Mouse (Mus musculus) kidney, postnatal 10 days (tissue): Measurements from ENCODE around the gene Rtl8a.
A peak's percentile ranks its signal among the peaks of the same experiment; 100 is the strongest.
"Not testable (repeated sequence)": the region's sequence is repeated elsewhere in the genome, so short reads cannot be mapped to it uniquely, and the experiment has no call there.

Experiments used
- DNase-seq: peaks from one replicate; pipeline ENCODE4 v3.0.0; 2021; ENCODE audit warnings: mixed read lengths

Rtl8a gene

DNA sequence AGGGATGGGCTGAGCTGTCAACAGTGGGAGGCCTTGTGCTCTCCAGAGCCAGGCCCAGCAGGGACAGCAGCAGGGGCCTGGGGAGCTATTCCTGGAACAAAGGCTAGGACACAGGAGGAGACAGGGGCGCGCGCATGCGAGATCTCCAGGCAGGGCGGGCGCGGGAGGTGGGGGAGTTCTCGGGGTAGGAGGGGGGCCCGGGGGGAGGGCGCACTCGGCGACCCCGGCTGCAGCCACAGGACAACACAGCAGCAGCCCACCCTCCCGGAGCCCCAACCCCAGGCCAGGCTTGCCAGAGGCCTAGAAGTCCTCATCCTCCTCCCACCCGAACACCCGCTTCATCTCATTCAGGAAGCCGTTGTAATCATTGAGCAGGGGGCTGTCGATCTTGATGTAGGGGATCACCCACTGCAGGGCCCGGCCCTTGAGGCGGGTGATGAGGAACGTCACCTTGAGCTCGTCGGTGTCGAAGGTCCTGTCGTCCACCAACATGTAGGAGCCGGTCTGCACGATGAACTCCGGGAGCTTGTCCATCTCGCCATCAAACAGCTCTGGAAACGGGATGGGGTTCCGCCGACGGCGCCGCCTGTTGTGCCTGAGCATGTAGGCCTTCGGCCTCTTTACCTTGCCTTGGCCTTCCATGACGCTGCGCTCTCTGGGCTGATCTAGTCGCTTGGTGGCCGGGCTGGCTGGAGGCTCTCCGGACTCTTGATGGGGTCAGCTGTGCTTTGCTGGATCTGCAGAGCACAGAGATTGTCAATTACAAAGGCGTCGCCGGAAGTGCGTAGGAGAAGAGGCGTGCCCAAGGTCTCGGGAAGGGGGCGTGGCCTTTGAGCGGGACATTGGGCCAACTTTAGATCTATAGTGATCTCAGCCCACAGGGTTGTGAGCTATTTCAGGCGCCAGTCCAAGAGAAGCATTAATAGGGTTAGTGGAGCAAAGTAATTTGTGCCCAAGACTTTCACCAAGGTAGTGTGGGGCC lies at the start of gene Rtl8a:
TSS of gene Rtl8a (minus strand) at position 703 of the 982 bp plus-strand sequence.
- peak; percentile 91 for DNase-seq

DNA sequence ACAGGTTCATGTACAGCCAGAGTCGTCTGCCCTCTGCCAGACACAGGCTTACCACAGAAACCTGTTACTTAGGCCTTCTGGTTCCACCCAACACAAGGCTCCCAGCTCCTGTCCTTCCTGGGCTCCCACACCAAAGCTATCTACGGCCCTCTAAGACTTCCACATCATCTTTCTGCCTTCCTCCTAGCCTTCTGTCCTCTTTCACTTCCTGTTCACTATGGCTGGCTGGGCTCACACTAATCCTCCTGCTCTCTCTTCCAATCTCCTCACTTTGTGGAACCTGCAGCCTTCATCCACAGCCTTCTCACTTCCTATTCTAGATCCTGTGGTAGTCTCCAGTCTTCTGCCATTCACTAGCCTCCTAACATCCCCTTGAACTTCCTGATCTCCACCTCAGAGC lies 49.7 kb upstream of the Rtl8a start:
- DNase-seq, result no peak

DNA sequence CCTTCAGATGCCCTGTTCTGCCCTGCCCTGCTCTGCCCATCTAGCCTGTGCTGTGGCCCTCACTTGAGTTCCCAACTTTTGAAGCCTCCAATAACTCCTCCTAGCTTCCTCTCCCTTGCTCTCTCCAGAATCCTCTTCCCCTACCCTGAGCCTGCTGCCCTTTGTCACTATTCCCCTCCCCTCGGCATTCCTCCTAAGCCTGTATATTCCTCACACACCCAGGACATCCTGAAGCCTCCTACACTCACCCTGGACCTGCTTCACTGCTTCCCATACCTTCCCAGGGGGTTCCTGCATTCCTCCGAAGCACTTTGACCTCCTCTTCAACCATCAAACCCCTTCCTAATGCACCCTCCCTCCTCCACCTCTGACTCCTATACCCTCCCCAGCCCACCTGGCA lies 48.6 kb upstream of the Rtl8a start:
- DNase-seq, result no peak

DNA sequence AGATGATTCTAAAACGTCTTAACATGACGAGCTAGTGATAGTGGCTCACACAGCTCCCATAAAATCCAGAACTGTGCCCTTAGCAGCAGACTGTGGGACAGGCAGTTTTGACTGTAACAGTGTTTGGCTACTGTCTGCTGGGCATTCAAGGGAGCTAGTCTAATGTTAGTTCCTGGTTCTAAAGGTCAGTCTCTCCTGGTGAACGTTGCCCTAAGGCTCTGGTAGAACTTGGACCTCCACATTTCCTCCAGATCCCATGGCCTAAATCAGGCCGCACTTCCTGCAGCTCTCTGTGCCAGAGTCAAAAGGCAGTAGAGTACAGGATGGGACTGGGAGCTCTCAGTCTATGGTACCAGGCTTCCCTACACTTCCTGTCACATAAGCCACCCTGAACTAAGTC lies 41.2 kb upstream of the Rtl8a start:
- not testable (repeated sequence) for DNase-seq

DNA sequence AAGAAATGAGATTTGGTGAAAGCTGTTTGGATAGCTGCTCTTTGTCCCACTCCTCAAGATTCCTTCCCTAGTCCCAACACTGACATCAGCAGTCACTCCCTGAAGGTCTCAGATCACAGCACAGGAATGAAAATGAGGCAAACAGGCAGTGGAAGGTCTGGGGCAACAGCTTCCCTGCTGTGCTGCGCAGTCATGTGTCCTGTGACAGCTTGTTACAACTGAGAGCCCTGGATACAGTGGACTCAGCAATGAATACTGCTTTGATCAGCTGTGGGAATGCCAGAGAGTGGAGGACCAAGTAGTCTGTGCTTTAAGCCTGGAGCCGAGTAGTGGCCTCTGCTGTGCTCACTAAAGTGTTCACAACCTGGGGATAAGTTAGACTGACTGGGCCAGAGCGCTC lies 39.2 kb upstream of the Rtl8a start:
- not testable (repeated sequence) for DNase-seq

DNA sequence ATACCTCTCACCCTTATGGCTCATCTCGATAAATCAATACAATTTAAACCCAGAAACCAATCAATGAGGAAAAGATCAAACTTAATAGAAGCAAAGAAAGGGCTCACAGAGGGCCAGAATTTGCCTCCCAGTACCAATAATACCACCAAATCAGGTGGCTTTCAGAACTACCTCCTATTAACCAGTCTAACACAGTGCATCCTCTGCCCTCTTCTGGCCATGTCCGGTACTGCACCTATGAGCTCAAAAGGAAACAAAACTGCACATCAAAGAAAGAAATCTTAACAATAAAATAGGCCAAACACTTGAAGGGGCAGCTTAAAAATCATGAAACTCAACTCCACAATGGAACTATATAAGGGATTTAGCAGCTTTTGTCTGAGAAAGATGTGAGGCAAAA lies 33.5 kb upstream of the Rtl8a start:
- DNase-seq, result peak; percentile 83

DNA sequence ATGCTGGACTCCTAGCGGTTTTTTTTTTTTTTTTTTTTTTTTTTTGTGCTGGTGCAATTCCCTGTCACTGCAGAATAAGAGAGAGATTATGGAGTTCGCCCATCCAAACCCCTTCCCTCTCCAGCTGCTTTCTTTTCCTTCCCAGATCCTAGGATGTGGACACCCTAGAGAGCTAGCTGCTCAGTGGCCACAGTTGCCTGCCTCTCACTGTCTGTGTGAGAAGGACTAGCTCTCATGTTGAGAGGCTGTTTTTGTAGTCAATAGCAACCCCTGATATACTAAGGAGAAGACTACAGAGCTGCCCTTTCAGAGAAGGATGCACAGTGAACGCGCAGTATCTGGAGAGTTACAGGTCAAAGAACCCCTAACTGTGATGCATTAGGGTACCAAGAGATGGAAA lies 27.2 kb upstream of the Rtl8a start:
- DNase-seq, result not testable (repeated sequence)

DNA sequence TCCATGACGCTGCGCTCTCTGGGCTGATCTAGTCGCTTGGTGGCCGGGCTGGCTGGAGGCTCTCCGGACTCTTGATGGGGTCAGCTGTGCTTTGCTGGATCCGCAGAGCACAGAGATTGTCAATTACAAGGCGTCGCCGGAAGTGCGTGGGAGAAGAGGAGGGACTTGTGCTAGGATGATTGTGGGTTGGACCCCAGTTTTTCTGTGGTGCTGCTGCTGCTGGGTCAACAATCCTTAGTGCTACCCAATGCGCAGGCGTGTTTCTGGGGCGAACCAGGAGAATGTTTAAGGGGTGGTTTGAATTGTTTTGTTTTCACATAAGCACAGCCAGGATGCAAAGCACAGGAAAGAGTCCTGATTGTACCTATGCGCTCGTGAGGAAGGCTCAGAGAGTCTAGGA lies 26.8 kb upstream of the Rtl8a start, which contains the start of gene Rtl8b:
TSS of gene Rtl8b (minus strand) at position 115 of the 400 bp plus-strand sequence.
- DNase-seq, result peak; percentile 87

DNA sequence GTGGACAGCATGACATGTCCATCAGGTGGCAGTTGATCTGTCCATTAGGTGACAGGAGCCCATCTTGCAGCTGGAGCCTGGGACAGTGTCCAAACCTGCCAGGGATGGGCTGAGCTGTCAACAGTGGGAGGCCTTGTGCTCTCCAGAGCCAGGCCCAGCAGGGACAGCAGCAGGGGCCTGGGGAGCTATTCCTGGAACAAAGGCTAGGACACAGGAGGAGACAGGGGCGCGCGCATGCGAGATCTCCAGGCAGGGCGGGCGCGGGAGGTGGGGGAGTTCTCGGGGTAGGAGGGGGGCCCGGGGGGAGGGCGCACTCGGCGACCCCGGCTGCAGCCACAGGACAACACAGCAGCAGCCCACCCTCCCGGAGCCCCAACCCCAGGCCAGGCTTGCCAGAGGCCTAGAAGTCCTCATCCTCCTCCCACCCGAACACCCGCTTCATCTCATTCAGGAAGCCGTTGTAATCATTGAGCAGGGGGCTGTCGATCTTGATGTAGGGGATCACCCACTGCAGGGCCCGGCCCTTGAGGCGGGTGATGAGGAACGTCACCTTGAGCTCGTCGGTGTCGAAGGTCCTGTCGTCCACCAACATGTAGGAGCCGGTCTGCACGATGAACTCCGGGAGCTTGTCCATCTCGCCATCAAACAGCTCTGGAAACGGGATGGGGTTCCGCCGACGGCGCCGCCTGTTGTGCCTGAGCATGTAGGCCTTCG lies 26.2 kb upstream of the Rtl8a start:
- not testable (repeated sequence) for DNase-seq

DNA sequence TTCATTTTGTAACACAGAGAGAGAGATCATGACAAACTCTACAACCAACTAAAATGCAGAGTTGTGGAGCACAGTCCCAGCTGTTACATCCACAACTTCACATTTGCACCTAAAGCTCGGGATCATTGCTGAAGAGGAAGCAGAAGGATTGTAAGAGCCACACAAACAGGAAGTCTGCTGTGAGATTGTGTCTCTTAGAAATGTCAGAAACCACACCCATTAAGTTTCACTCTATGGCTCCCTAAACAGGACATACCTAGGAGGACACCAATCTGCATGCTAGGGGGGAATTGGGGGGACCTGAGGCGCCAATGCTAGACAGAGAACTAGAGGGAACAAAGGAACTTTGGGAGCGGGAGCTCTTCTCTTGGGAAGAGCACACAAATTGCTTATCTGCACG lies 9.4 kb upstream of the Rtl8a start:
- DNase-seq, result not testable (repeated sequence)

DNA sequence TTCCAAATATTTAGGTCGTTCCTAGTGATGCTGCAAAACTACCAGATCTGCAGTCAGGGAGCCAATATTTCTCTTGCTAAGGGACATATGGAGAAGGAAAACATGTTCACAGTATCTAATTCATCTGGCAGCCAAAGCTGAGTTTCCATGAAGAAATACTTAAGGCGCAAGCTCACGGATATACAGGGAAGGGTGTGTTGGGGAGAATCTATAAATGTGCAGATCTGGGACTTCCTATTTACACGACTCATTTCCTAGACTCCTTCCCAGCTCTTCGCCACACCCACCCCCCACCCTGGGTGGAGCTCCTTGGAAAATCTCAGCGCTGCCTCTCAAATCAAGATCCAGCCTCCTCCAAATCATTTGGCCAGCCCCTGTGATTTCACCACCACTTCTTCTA lies 2.4 kb upstream of the Rtl8a start:
- DNase-seq, result peak; percentile 6

DNA sequence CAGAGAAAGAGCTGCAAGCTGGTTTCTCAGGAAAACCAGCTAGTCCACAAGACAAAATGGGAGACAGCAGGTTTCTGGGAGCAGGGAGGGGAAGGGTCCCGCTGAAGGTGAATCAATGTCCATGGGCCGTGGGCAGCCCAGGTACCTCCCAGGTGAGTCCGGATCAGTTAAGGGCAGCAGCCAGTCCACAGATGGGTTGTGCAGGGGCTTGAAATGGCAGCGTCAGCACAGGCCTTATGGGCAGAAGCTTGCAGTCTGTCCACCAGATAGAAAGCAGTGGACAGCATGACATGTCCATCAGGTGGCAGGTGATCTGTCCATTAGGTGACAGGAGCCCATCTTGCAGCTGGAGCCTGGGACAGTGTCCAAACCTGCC lies 890 bp downstream of the Rtl8a start:
- not testable (repeated sequence) for DNase-seq

DNA sequence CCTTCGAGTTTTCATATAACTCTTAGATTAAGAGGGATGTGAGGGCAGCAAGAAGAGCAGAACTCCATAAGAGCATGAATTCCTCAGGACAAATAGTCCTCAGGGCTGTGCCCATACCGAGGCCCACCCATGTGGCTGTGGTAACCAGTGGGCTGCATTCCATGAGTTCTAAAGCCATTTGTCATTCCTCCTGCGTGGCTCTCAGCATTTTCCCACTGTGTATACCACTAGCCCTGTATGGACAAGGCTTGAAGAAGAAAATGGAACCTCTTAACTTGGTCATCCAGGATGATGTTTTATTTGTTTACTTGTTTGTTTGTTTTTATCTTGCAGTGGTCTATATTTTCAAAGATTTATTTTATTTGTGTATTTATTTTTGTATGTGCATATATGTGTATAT lies 5.4 kb downstream of the Rtl8a start:
- not testable (repeated sequence) for DNase-seq

DNA sequence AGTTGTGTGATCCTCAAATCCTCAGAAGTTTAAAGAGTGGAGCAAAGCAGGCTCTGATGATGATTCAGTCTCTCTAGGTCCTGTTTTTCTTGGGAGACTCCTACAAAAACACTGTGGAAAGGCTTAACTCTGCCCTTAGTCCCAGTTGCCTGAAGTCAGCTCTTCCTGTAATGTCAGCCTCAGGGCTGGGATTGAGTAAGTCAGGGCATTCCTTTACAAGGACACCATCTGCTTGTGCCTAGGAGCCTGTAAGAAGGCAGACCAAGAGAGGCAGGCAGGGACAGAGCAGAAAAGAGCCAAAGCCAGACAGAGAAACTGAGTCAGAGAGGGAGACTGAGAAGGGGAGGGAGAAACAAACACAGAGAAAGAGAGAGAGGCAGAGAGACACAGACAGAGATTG lies 32.1 kb downstream of the Rtl8a start:
- not testable (repeated sequence) for DNase-seq

DNA sequence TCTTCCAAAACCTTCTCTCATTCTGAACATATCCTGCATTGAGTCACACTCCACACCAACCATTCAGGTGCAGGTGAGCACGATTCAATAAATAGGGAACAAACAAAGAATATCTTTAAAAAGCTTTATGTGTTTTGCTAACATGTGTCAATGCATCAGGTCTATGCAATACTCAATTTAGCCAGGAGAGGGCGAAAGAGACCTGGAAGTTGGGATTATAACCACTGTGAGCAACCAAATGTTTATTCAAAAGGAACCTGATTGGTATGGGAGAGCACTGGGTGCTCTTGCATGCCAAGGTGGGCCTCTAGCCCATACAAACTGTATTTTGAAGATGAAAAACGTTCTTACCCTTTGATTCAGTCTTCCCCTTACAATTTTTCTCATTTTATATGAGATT lies 32.9 kb downstream of the Rtl8a start:
- DNase-seq, result peak; percentile 73

DNA sequence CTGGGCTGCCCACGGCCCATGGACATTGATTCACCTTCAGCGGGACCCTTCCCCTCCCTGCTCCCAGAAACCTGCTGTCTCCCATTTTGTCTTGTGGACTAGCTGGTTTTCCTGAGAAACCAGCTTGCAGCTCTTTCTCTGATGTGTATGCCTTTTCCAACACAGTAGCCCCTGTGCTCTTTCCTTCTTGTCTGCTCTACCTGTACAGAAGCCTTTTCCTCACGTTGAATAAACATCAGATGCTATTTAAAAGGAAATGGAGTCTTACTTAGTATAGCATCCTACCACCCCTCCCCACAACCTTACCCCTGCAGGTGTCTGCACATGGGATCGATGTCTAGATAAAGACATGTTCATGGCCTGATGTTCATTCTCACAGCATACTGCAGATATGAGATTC lies 34.6 kb downstream of the Rtl8a start, which contains the start of gene Gm14597:
TSS of gene Gm14597 (minus strand) at position 101 of the 400 bp plus-strand sequence.
- not testable (repeated sequence) for DNase-seq

DNA sequence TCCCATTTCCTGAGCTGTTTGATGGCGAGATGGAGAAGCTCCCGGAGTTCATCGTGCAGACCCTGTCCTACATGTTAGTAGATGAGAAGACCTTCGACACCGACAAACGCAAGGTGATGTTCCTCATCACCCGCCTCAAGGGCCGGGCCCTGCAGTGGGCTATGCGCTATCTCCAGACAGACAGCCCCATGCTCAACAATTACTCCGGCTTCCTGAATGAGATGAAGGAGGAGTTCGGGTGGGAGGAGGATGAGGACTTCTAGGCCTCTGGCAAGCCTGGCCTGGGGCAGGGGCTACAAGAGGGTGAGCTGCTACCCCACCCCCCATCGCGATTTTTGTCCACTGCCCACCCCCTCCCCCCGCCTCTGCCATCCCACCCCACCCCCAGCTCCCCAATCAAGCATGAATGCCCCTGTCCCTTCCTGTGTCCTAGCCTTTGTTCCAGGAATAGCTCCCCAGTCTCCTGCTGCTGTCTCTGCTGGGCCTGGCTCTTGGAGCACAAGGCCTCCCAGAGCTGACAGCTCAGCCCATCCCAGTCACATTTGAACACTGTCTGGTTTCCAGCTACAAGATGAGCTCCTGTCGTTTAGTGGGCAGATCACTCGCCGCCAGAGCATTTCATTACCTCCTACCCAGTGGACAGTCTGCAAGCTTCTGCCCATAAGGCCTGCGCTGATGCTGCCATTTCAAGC lies 35.2 kb downstream of the Rtl8a start:
- DNase-seq, result peak; percentile 17

DNA sequence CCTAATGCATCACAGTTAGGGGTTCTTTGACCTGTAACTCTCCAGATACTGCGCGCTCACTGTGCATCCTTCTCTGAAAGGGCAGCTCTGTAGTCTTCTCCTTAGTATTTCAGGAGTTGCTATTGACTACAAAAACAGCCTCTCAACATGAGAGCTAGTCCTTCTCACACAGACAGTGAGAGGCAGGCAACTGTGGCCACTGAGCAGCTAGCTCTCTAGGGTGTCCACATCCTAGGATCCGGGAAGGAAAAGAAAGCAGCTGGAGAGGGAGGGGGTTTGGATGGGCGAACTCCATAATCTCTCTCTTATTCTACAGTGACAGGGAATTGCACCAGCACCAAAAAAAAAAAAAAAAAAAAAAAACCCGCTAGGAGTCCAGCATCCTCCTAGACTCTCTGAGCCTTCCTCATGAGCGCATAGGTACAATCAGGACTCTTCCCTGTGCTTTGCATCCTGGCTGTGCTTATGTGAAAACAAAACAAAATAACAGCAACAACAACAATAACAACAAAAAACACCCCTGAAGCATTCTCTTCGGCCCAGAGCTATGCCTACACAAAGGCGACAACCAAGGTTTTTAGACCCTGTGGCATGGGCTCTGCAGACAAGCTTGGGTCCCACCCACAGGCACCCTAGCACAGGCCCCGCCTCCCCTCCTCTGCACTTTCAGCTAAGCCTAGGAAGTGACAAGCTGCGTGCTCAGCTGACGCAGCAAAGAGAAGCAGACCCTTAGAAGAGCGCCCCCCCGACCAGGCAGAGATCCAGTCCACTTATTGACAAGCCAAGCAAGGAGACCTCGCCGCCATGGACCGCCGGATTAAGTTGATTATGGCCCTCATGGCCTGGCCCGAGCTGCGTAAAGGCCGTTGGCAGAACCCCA lies 36.0 kb downstream of the Rtl8a start, which contains the start of gene Rtl8c:
TSS of gene Rtl8c (plus strand) at position 791 of the 880 bp plus-strand sequence.
- peak; percentile 81 for DNase-seq

DNA sequence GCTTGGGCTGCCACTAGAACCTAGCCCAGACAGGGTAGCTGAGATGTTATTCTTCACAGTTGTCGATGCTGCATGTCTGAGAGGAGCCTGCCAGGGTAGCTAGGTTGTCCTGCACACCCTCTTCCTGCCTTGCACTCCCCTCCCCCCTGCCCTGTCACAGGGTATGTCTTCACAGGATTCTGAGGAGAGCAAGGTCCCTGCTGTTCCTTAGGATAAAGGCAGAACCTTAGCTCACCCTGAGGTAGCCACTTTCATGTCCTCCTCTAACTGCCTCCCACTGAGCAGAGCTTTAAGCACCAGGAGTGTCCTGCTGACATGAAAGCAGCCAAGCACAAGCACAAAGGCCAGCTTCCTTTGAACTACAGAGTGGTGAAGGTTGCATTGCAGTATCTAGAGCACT lies 37.3 kb downstream of the Rtl8a start:
- not testable (repeated sequence) for DNase-seq

DNA sequence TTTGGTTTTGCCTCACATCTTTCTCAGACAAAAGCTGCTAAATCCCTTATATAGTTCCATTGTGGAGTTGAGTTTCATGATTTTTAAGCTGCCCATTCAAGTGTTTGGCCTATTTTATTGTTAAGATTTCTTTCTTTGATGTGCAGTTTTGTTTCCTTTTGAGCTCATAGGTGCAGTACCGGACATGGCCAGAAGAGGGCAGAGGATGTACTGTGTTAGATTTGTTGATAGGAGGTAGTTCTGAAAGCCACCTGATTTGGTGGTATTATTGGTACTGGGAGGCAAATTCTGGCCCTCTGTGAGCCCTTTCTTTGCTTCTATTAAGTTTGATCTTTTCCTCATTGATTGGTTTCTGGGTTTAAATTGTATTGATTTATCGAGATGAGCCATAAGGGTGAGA lies 43.5 kb downstream of the Rtl8a start:
- peak; percentile 71 for DNase-seq
